Mouse (Mus musculus): ENCODE results near the gene Srrm3. TPM values are rescaled to one million over a fixed set of nuclear protein-coding genes. Genes with fewer than 3 reads are reported as not detected.

Srrm3 gene
- polyA plus RNA-seq, 1 experiment: 0.16 TPM

GRCm38 (mm10) chr5:135904259-135904658 is 97.6 kb downstream of the Srrm3 start:
- 68% methylated on average over 5 of the region's 5 CpGs for WGBS
- Histone ChIP-seq H3K4me3 (ENCODE audit: insufficient read depth, low read depth, low read length) (no peak overlapping the region), H3K36me3 (ENCODE audit: control insufficient read depth, insufficient read depth, low read length) (no peaks in the 10 kb centered on the region), H3K4me1 (ENCODE audit: control insufficient read depth, insufficient read depth, low read length) (no peaks in the 10 kb centered on the region), H3K27me3 (replicated peaks; ENCODE audit: control insufficient read depth, insufficient read depth, low read length) (no peaks in the 10 kb centered on the region), H3K27ac (ENCODE audit: insufficient read depth, low read depth, low read length) (no peak overlapping the region)
- DNase-seq: no peak
- TF ChIP-seq POLR2A (IDR thresholded peaks at IDR 0.05; ENCODE audit: low read depth, low read length): no peak
- no peak for TF ChIP-seq CTCF (conservative IDR thresholded peaks at IDR 0.05; ENCODE audit: insufficient read depth, insufficient read length, low read depth, low read length)

GRCm38 (mm10) chr5:135905320-135906225 is 98.9 kb downstream of the Srrm3 start:
- DNase-seq: no peak
- TF ChIP-seq POLR2A (IDR thresholded peaks at IDR 0.05; ENCODE audit: low read depth, low read length) (no peak), CTCF (conservative IDR thresholded peaks at IDR 0.05; ENCODE audit: insufficient read depth, insufficient read length, low read depth, low read length) (no peak)
- Histone ChIP-seq H3K4me3 (ENCODE audit: insufficient read depth, low read depth, low read length) (no peak overlapping the region), H3K27me3 (replicated peaks; ENCODE audit: control insufficient read depth, insufficient read depth, low read length) (no peaks in the 10 kb centered on the region), H3K4me1 (ENCODE audit: control insufficient read depth, insufficient read depth, low read length) (no peaks in the 10 kb centered on the region), H3K27ac (ENCODE audit: insufficient read depth, low read depth, low read length) (no peak overlapping the region), H3K36me3 (ENCODE audit: control insufficient read depth, insufficient read depth, low read length) (peaks cover 2% of the 10 kb centered on the region; the same call in 1 of the 2 replicates)
- WGBS: 51% methylated on average over 8 of the region's 8 CpGs

GRCm38 (mm10) chr5:135906846-135907245 is 100.2 kb downstream of the Srrm3 start:
- Histone ChIP-seq H3K36me3 (ENCODE audit: control insufficient read depth, insufficient read depth, low read length) (peaks cover 5% of the 10 kb centered on the region; the same call in 1 of the 2 replicates), H3K27ac (ENCODE audit: insufficient read depth, low read depth, low read length) (no peak overlapping the region), H3K27me3 (replicated peaks; ENCODE audit: control insufficient read depth, insufficient read depth, low read length) (no peaks in the 10 kb centered on the region), H3K4me3 (ENCODE audit: insufficient read depth, low read depth, low read length) (no peak overlapping the region), H3K4me1 (ENCODE audit: control insufficient read depth, insufficient read depth, low read length) (no peaks in the 10 kb centered on the region)
- no peak for TF ChIP-seq POLR2A (IDR thresholded peaks at IDR 0.05; ENCODE audit: low read depth, low read length)
- WGBS: 67% methylated on average over 4 of the region's 4 CpGs
- no peak for DNase-seq

GRCm38 (mm10) chr5:135907256-135907655 is 100.6 kb downstream of the Srrm3 start:
- 67% methylated on average over 13 of the region's 13 CpGs for WGBS
- Histone ChIP-seq H3K27ac (ENCODE audit: insufficient read depth, low read depth, low read length) (no peak overlapping the region), H3K27me3 (replicated peaks; ENCODE audit: control insufficient read depth, insufficient read depth, low read length) (no peaks in the 10 kb centered on the region), H3K36me3 (ENCODE audit: control insufficient read depth, insufficient read depth, low read length) (peaks cover 5% of the 10 kb centered on the region; the same call in 1 of the 2 replicates), H3K4me1 (ENCODE audit: control insufficient read depth, insufficient read depth, low read length) (no peaks in the 10 kb centered on the region), H3K4me3 (ENCODE audit: insufficient read depth, low read depth, low read length) (no peak overlapping the region)
- DNase-seq: no peak
- TF ChIP-seq CTCF (conservative IDR thresholded peaks at IDR 0.05; ENCODE audit: insufficient read depth, insufficient read length, low read depth, low read length) (no peak), POLR2A (IDR thresholded peaks at IDR 0.05; ENCODE audit: low read depth, low read length) (no peak)

GRCm38 (mm10) chr5:135908185-135908584 is 101.5 kb downstream of the Srrm3 start:
- WGBS: 72% methylated on average over 12 of the region's 12 CpGs
- DNase-seq: no peak
- Histone ChIP-seq H3K4me3 (ENCODE audit: insufficient read depth, low read depth, low read length) (no peak overlapping the region), H3K27me3 (replicated peaks; ENCODE audit: control insufficient read depth, insufficient read depth, low read length) (no peaks in the 10 kb centered on the region), H3K36me3 (ENCODE audit: control insufficient read depth, insufficient read depth, low read length) (peaks cover 5% of the 10 kb centered on the region; the same call in 1 of the 2 replicates), H3K4me1 (ENCODE audit: control insufficient read depth, insufficient read depth, low read length) (no peaks in the 10 kb centered on the region), H3K27ac (ENCODE audit: insufficient read depth, low read depth, low read length) (no peak overlapping the region)
- TF ChIP-seq CTCF (conservative IDR thresholded peaks at IDR 0.05; ENCODE audit: insufficient read depth, insufficient read length, low read depth, low read length) (no peak), POLR2A (IDR thresholded peaks at IDR 0.05; ENCODE audit: low read depth, low read length) (no peak)

- no peak overlapping the region for H3K27ac ChIP-seq (ENCODE audit: insufficient read depth, low read depth, low read length)
- no peaks in the 10 kb centered on the region for H3K27me3 ChIP-seq (replicated peaks; ENCODE audit: control insufficient read depth, insufficient read depth, low read length)
- 86% methylated on average over 16 of the region's 16 CpGs for WGBS
- H3K4me1 ChIP-seq (ENCODE audit: control insufficient read depth, insufficient read depth, low read length): no peaks in the 10 kb centered on the region; the same call in 1 of the 2 replicates
- peaks cover 5% of the 10 kb centered on the region; the same call in 1 of the 2 replicates for H3K36me3 ChIP-seq (ENCODE audit: control insufficient read depth, insufficient read depth, low read length)
- no peak for TF ChIP-seq CTCF (conservative IDR thresholded peaks at IDR 0.05; ENCODE audit: insufficient read depth, insufficient read length, low read depth, low read length)
- no peak for TF ChIP-seq POLR2A (IDR thresholded peaks at IDR 0.05; ENCODE audit: low read depth, low read length)
- H3K4me3 ChIP-seq (ENCODE audit: insufficient read depth, low read depth, low read length): no peak overlapping the region
- no peak for DNase-seq
These were observed 102.3 kb downstream of the Srrm3 start for GRCm38 (mm10) chr5:135908989-135909388.

GRCm38 (mm10) chr5:135909646-135910045 is 103.0 kb downstream of the Srrm3 start:
- H3K27me3 ChIP-seq (replicated peaks; ENCODE audit: control insufficient read depth, insufficient read depth, low read length): no peaks in the 10 kb centered on the region
- DNase-seq: no peak
- peaks cover 5% of the 10 kb centered on the region; the same call in 1 of the 2 replicates for H3K36me3 ChIP-seq (ENCODE audit: control insufficient read depth, insufficient read depth, low read length)
- no peaks in the 10 kb centered on the region; the same call in 1 of the 2 replicates for H3K4me1 ChIP-seq (ENCODE audit: control insufficient read depth, insufficient read depth, low read length)
- no peak for TF ChIP-seq CTCF (conservative IDR thresholded peaks at IDR 0.05; ENCODE audit: insufficient read depth, insufficient read length, low read depth, low read length)
- TF ChIP-seq POLR2A (IDR thresholded peaks at IDR 0.05; ENCODE audit: low read depth, low read length): no peak
- no peak overlapping the region for H3K4me3 ChIP-seq (ENCODE audit: insufficient read depth, low read depth, low read length)
- no peak overlapping the region for H3K27ac ChIP-seq (ENCODE audit: insufficient read depth, low read depth, low read length)
- WGBS: 72% methylated on average over 10 of the region's 10 CpGs

All from kidney, adult 2 months (tissue).